Mouse (Mus musculus) liver, embryonic 16.5 days (tissue): ENCODE data around the gene 1700020A23Rik. TPM values are rescaled to one million over a fixed set of nuclear protein-coding genes. Genes with fewer than 3 reads are reported as not detected.

ENCODE experiments used
- ATAC-seq: fragments of 200-750 bp; cut with Nextera tagmentation; 2 replicates; pipeline ENCODE4 v1.8.0; 2017; ENCODE audit warnings: low read depth, mild to moderate bottlenecking, moderate number of reproducible peaks, moderate library complexity
- H3K27ac ChIP-seq: fragments of 300-500 bp; sonication (generic); 2 replicates; pipeline ENCODE4 v1.5.1; 2014; ENCODE audit warnings: mild to moderate bottlenecking, low read length
- H3K27me3 ChIP-seq: fragments of 300-500 bp; sonication (generic); 2 replicates; pipeline ENCODE4 v1.6.1; 2014; ENCODE audit warnings: low read depth, low read length, mixed read lengths; ENCODE audit not compliant: control insufficient read depth, insufficient read depth
- H3K36me3 ChIP-seq: fragments of 300-500 bp; sonication (generic); 2 replicates; pipeline ENCODE4 v1.6.1; 2014; ENCODE audit warnings: mild to moderate bottlenecking; ENCODE audit not compliant: control insufficient read depth, insufficient read depth
- H3K4me1 ChIP-seq: fragments of 300-500 bp; sonication (generic); 2 replicates; pipeline ENCODE4 v1.6.1; 2014; ENCODE audit warnings: low read depth, low read length, mixed read lengths; ENCODE audit not compliant: control insufficient read depth
- H3K4me2 ChIP-seq: fragments of 300-500 bp; sonication (generic); 2 replicates; pipeline ENCODE4 v1.6.1; 2014; ENCODE audit warnings: low read depth, low read length, mixed read lengths
- H3K4me3 ChIP-seq: fragments of 300-500 bp; sonication (generic); 2 replicates; pipeline ENCODE4 v1.5.1; 2014; ENCODE audit warnings: low read depth, mild to moderate bottlenecking, low read length
- H3K9ac ChIP-seq: fragments of 300-500 bp; sonication (generic); 2 replicates; pipeline ENCODE4 v1.6.1; 2014; ENCODE audit warnings: low read depth, low read length
- H3K9me3 ChIP-seq: fragments of 300-500 bp; sonication (generic); replicated peaks from 2 replicates; pipeline ENCODE4 v1.6.1; 2016; ENCODE audit warnings: low read length; ENCODE audit not compliant: control insufficient read depth
- WGBS: fragments of 180-500 bp; shearing (Covaris S2); extraction: QIAGEN DNeasy Blood & Tissue Kit; methylation state at CpG from one replicate; pipeline ENCODE4 v1.1.7; 2014; ENCODE audit not compliant: insufficient replicate concordance; 5-methylcytosine and 5-hydroxymethylcytosine counted together
- polyA plus RNA-seq: library from polyadenylated mRNA; unstranded; fragments of >200 nt; fragmentation: Nextera tagmentation; extraction: Ambion mirVana; gene quantifications from 2 replicates; pipeline ENCODE4 v1.2.1, GENCODE M21; 2015

The 1700020A23Rik gene
- polyA plus RNA-seq, 1 experiment from 2014 or later, result not detected

DNA sequence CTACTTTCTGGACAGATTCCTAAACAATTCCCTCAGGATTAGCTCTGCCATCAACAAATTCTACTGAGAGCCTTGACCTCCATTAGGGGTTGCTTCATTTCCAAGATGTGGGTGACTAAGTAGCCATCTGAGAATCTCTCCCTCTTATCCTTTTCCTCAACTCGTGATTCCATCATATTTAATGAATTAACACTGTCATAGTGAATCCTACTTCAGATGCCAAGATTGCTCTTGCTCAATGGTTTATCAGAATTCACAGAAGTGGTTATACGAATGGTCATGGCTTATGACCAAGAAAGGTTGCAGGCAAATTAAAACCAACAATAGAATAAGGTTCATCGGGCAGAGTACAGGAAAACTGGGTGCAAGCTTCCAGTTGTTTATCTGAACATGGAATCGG is 3.2 kb upstream of the 1700020A23Rik start:
- Histone ChIP-seq H3K4me1 (no peaks in the 10 kb centered on the region), H3K4me2 (no peak overlapping the region), H3K4me3 (no peak overlapping the region), H3K27ac (no peak overlapping the region), H3K27me3 (peaks cover 23% of the 10 kb centered on the region), H3K9me3 (no peaks in the 10 kb centered on the region), H3K9ac (no peak overlapping the region), H3K36me3 (no peaks in the 10 kb centered on the region)
- no peak for ATAC-seq
- 58% methylated on average over 4 of the region's 4 CpGs for WGBS

DNA sequence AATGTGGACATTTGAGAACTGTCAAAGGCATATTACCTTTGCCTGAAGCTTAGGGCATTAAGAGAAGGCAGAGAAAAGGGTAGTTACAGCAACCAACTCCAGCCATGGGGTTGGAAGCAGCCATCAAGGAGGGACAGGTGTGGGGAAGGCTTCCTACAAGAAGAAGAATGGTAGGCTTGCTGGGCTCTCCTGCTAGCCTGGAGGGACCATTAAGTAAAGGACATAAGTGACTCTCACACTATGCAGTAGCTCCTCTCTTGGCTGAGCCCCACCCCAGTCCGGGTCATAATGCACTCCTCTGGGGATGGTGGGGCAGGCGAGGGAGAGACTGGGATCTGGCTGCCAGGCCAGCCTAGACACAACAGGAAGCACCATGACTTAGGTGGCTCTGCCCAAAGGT is 1.1 kb downstream of the 1700020A23Rik start, which contains the start of gene Tmem239:
TSS of gene Tmem239 (plus strand) at position 301 of the 400 bp plus-strand sequence.
- 54% methylated on average over 2 of the region's 2 CpGs for WGBS
- no peaks in the 10 kb centered on the region for H3K4me1 ChIP-seq
- H3K9me3 ChIP-seq, result no peaks in the 10 kb centered on the region
- no peak for ATAC-seq
- no peak within 1 kb of the TSS for H3K27ac ChIP-seq
- H3K4me3 ChIP-seq, result no peak within 1 kb of the TSS
- H3K4me2 ChIP-seq, result no peak within 1 kb of the TSS
- no peaks in the 10 kb centered on the region for H3K36me3 ChIP-seq
- H3K27me3 ChIP-seq, result no peaks in the 10 kb centered on the region
- H3K9ac ChIP-seq, result no peak within 1 kb of the TSS

DNA sequence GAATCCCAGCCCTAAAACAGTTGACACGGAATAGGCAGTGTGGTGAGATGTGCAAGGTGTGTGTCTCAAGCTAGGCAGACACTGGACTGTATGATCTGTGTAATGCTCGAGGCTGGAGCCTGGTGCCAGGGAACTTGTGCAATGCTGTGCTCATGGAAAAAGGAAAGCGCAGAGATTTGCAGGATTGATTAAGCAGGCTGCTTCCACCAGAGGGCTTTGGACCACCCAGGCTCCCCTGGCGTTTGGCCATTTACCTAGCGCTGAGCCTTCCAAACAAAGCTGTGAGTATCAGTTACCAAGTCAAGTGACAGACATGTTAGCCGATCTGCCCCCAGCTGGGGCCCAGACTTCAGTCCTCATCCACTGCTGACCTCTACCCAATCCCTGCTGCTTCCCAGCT is 3.1 kb downstream of the 1700020A23Rik start:
- H3K27me3 ChIP-seq, result no peaks in the 10 kb centered on the region
- no peak overlapping the region for H3K9ac ChIP-seq
- no peak overlapping the region for H3K4me3 ChIP-seq
- H3K27ac ChIP-seq, result no peak overlapping the region
- no peaks in the 10 kb centered on the region for H3K9me3 ChIP-seq
- ATAC-seq, result no peak
- no peaks in the 10 kb centered on the region for H3K36me3 ChIP-seq
- H3K4me2 ChIP-seq, result no peak overlapping the region
- H3K4me1 ChIP-seq, result no peaks in the 10 kb centered on the region
- 35% methylated on average over 6 of the region's 6 CpGs for WGBS

DNA sequence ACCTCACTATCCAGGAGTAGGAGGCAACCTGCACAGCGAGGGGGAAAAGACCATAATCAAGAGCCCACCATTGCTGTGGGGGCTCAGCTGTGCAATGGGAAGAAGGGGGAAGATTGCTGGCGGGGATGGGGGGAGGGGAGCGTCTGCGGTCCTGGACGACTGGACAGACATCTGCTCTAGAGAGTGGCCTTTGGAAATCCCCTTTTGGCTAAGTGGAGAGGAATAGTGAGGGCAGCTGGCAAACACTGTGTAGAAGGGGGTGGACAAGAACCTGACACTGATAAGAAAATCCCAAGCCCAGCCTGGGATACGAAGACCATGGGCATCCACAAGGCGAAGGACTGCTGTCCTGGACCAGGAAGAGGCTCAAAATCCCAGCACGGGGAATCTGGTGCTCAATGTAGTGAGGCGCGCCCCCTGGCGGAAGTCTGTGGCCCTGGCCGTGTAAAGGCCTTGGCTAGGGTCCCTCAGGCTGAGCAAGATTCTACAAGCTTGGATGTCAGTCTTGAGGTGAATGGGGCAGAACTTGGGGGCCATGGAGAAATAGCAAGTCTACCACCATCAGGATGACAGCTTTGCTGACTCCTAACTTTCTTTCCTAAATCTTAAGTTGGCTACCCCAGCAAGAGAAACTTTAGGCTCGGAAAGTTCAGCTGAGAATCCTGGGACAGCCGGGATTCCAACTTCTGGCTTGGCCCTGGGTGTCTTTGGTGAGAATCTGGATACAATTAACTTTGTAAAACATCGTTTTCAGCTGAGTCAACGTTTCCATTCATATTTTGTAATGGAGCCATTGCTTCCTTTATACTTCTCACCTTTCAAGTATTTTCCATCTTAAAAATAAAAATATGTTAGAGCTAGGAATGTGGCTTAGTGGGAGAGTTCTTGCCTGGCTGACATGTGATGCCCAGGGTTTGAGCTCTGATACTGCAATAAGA is 6.8 kb downstream of the 1700020A23Rik start:
- no peak for ATAC-seq
- H3K9me3 ChIP-seq, result no peaks in the 10 kb centered on the region
- no peak overlapping the region for H3K4me3 ChIP-seq
- H3K4me1 ChIP-seq, result no peaks in the 10 kb centered on the region
- no peaks in the 10 kb centered on the region for H3K27me3 ChIP-seq
- H3K4me2 ChIP-seq, result no peak overlapping the region
- H3K9ac ChIP-seq, result no peak overlapping the region
- H3K27ac ChIP-seq, result no peak overlapping the region
- 32% methylated on average over 16 of the region's 16 CpGs for WGBS
- no peaks in the 10 kb centered on the region for H3K36me3 ChIP-seq

DNA sequence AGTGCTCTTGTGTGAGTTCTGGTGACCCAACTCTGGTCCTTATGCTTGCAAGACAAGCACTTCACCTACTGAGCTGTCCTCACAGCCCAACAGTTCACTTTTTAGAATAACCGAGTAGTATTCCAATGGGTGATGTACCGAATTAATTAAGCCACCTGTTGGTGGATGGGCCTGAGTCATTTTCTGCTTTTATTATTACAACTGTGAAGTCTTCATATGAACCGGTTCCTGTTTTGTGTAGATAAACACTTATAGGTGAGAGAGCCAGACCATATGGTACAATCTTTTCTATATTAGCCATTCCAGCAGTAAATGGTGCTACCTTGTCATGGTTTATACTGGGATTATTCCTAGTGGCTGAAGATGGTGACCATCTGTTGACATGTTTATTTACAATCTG is 7.7 kb downstream of the 1700020A23Rik start:
- no peak overlapping the region for H3K9ac ChIP-seq
- no peak for ATAC-seq

DNA sequence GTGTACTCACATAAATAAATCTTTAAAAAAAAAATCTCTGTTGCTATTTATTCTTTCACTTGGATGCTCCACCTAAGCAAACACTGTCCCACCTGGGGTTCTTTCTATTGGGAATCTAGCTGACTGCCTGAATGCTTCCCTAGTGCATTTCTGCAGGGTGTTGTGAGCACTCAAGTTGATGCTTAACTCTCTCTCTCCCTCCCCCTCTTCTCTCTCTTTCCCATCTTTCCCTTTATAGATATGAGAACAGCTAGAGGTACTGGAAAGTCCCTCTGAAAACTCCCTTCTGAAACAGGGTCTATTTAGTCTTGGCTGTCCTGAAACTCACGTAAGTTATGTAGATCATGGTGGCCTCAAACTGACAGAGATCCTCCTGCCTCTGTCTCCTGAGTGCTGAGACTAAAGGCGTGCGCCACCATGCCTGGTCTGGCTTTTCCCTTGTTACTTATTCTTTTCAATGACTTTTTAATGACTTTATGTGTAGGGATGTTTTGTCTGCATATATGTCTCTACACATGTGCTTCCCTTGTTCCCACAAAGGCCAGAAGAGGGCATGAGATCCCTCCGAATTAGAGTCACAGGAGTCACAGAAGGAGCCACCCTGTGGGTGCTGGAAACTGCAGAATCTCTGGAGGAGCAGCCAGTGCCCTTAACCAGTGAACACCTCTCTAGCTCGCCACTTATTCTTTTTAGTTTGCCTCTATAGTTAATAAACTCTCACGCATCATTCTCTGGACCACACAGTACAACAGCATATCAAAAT is 9.2 kb downstream of the 1700020A23Rik start:
- Histone ChIP-seq H3K9me3 (no peaks in the 10 kb centered on the region), H3K4me2 (no peak overlapping the region), H3K9ac (no peak overlapping the region), H3K4me3 (no peak overlapping the region), H3K4me1 (no peaks in the 10 kb centered on the region), H3K36me3 (no peaks in the 10 kb centered on the region), H3K27me3 (no peaks in the 10 kb centered on the region), H3K27ac (no peak overlapping the region)
- WGBS, result 62% methylated on average over 6 of the region's 6 CpGs
- no peak for ATAC-seq

More for the DNA sequence above, 7.7 kb downstream of the 1700020A23Rik start:
- Histone ChIP-seq H3K4me1 (no peaks in the 10 kb centered on the region), H3K4me3 (no peak overlapping the region), H3K9me3 (no peaks in the 10 kb centered on the region), H3K4me2 (no peak overlapping the region), H3K36me3 (no peaks in the 10 kb centered on the region), H3K27ac (no peak overlapping the region), H3K27me3 (no peaks in the 10 kb centered on the region)
- WGBS, result 62% methylated on average over 3 of the region's 3 CpGs

DNA sequence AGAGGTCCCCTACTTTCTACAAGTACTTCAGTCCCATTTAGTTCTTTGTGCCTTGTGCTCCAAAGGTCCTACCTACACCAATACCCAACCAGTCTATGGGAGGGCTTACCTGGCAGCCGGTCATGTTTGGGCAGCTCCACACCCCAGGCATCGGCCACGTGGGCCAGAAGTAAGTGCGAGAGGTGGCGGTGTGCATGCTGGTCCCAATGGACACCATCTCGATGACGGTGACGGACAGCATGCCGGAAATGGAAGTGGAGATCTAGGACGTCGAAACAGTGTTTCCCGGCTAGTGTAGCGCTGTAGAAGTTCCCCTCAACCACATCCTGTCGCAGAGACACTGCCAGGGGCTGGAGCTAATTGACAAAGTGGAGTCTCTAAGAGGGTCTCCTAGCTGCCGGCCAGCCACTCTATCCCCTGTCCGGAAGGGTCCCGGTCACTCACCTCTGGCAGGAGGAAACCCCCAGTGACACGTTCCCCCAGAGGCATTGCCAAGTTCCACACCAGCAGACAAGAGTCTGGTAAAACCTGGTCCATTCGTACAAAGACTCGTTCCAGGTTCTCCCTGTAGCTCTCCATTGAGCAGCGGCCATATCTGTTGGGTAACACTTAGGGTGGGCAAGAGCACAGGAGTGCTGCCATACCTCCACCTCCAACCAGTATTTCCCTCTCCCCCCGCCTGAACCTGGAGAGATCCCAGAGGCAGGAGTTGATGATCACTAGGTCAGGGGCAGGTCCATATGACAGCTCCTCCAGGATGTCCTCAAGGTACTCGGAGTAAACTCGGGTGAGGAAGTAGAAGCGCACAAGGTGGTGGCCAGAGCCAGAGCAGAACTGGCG is 16.9 kb downstream of the 1700020A23Rik start:
- no peaks in the 10 kb centered on the region for H3K9me3 ChIP-seq
- 81% methylated on average over 26 of the region's 26 CpGs for whole genome bisulfite sequencing
- H3K27ac ChIP-seq, result no peak overlapping the region
- no peak overlapping the region for H3K4me2 ChIP-seq
- H3K4me1 ChIP-seq, result peaks cover 14% of the 10 kb centered on the region
- no peaks in the 10 kb centered on the region for H3K36me3 ChIP-seq
- no peak for ATAC-seq
- H3K27me3 ChIP-seq, result no peaks in the 10 kb centered on the region
- H3K9ac ChIP-seq, result no peak overlapping the region
- no peak overlapping the region for H3K4me3 ChIP-seq

DNA sequence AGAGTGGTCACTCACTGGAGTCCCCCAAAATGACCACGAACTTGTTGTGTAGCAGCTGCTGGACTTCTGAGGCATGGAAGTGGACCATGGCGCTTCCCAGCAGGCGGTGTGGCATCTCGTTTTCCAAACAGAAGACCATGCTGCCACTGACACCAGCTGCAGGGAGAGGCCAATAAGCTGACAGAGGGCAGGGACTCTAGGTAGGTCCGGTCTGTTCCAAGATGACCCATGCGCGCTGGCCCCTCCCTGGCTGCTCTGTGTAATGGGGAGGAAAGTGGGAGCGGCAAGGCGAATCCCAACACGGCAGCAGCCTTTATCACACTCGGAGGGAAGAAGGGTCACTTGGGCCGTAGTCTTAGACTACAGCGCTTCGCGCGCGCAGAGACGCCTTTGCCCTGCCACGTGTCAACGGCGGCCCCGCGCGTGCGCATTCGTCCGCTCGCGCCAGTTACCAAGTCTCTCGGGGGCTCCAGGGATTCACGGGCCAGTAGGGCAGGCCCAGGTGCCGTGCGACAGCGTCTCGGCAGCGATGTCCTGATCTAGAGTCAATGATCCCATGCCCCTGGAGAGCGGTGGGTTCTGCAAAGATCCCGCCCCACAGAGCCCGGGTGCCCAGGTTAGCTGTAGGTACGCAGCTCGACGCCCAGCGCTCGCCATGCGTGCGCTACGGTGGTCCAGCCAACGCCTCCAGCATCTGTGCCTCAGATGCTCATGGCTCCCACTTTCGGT is 18.5 kb downstream of the 1700020A23Rik start:
- WGBS, result 16% methylated on average over 49 of the region's 49 CpGs

More for the DNA sequence above, 18.5 kb downstream of the 1700020A23Rik start:
- Histone ChIP-seq H3K4me1 (peaks cover 14% of the 10 kb centered on the region), H3K9ac (peak overlapping the region; percentile 86), H3K27me3 (no peaks in the 10 kb centered on the region), H3K4me3 (peak overlapping the region; percentile 87), H3K27ac (peak overlapping the region; percentile 83), H3K4me2 (peak overlapping the region; percentile 96), H3K9me3 (no peaks in the 10 kb centered on the region), H3K36me3 (no peaks in the 10 kb centered on the region)
- ATAC-seq, result peak; percentile 49
